Mouse (Mus musculus) heart, postnatal 25 days (tissue): ENCODE data around the gene D11Wsu47e. TPM values are rescaled to one million over a fixed set of nuclear protein-coding genes. Genes with fewer than 3 reads are reported as not detected.
"Not testable (repeated sequence)": the region's sequence is repeated elsewhere in the genome, so short reads cannot be mapped to it uniquely, and the experiment has no call there.

Experiments
- DNase-seq: peaks from one replicate; pipeline ENCODE4 v3.0.0; 2022; ENCODE audit warnings: low spot score
- intact Hi-C: fragments of 180-260 bp; cut with DNase I; formaldehyde crosslinking; loops from one replicate; pipeline ENCODE4 v1.15.1; 2025
- total RNA-seq, 2 experiments: library from RNA; stranded (reverse); gene quantifications; 2 replicates each; pipeline ENCODE4 v1.2.3; 2021

D11Wsu47e gene
- total RNA-seq: 1 to 10 TPM; 6.0 to 7.1 TPM

GRCm38 (mm10) chr11:113683957-113684706 lies at the start of gene D11Wsu47e, which contains the start of gene Fam104a:
Gene D11Wsu47e (plus strand): TSS chr11:113684412.
Gene Fam104a (minus strand): TSS chr11:113684155.
- DNase-seq: peak; percentile 92
- intact Hi-C loops: no loop called here

GRCm38 (mm10) chr11:113634699-113635121 lies 49.5 kb upstream of the D11Wsu47e start:
- intact Hi-C loops: no loop called here
- no peak for DNase-seq

GRCm38 (mm10) chr11:113638680-113639079 lies 45.5 kb upstream of the D11Wsu47e start:
- intact Hi-C loops: no loop called here
- no peak for DNase-seq

- no peak for DNase-seq
These were observed 39.0 kb upstream of the D11Wsu47e start for GRCm38 (mm10) chr11:113645181-113645580.

GRCm38 (mm10) chr11:113648152-113648551 lies 36.1 kb upstream of the D11Wsu47e start:
- intact Hi-C loops: loop anchor here (1.0 kb wide), 2 partner anchors 34 to 164 kb away; no protein-coding TSS in a partner anchor
- DNase-seq: peak; percentile 39

More at GRCm38 (mm10) chr11:113645181-113645580, 39.0 kb upstream of the D11Wsu47e start:
- intact Hi-C loops: no loop called here

GRCm38 (mm10) chr11:113648690-113649352 lies 35.4 kb upstream of the D11Wsu47e start, which contains the start of gene Cog1:
Gene Cog1 (plus strand): TSS chr11:113649169.
- intact Hi-C loops: loop anchor here (1.0 kb wide), 2 partner anchors 33 to 163 kb away; no protein-coding TSS in a partner anchor
- no peak for DNase-seq

- intact Hi-C loops: no loop called here
These were observed 34.6 kb upstream of the D11Wsu47e start, which contains the start of gene Slc39a11 for GRCm38 (mm10) chr11:113649353-113650210. Gene Slc39a11 (minus strand): TSS chr11:113650079.

GRCm38 (mm10) chr11:113651206-113651906 lies 32.9 kb upstream of the D11Wsu47e start:
- no peak for DNase-seq
- intact Hi-C loops: no loop called here

More at GRCm38 (mm10) chr11:113649353-113650210, 34.6 kb upstream of the D11Wsu47e start, which contains the start of gene Slc39a11:
- peak; percentile 29 for DNase-seq

GRCm38 (mm10) chr11:113651907-113652273 lies 32.3 kb upstream of the D11Wsu47e start:
- intact Hi-C loops: no loop called here
- DNase-seq: no peak

GRCm38 (mm10) chr11:113652516-113652915 lies 31.7 kb upstream of the D11Wsu47e start:
- intact Hi-C loops: no loop called here
- no peak for DNase-seq

- intact Hi-C loops: no loop called here
- no peak for DNase-seq
These were observed 30.1 kb upstream of the D11Wsu47e start for GRCm38 (mm10) chr11:113654105-113654504.

- DNase-seq: no peak
- intact Hi-C loops: no loop called here
These were observed 29.5 kb upstream of the D11Wsu47e start for GRCm38 (mm10) chr11:113654561-113655270.

GRCm38 (mm10) chr11:113656511-113656932 lies 27.7 kb upstream of the D11Wsu47e start:
- intact Hi-C loops: no loop called here
- DNase-seq: no peak

GRCm38 (mm10) chr11:113657221-113657620 lies 27.0 kb upstream of the D11Wsu47e start:
- intact Hi-C loops: no loop called here
- DNase-seq: no peak

GRCm38 (mm10) chr11:113658319-113658718 lies 25.9 kb upstream of the D11Wsu47e start:
- intact Hi-C loops: no loop called here
- DNase-seq: no peak

GRCm38 (mm10) chr11:113658763-113659162 lies 25.4 kb upstream of the D11Wsu47e start:
- intact Hi-C loops: no loop called here
- DNase-seq: no peak

GRCm38 (mm10) chr11:113660213-113660612 lies 24.0 kb upstream of the D11Wsu47e start:
- DNase-seq, intact Hi-C loops: not testable (repeated sequence)

- intact Hi-C loops: no loop called here
- DNase-seq: no peak
These were observed 23.3 kb upstream of the D11Wsu47e start for GRCm38 (mm10) chr11:113660940-113661339.
